In the genomic region with DNA sequence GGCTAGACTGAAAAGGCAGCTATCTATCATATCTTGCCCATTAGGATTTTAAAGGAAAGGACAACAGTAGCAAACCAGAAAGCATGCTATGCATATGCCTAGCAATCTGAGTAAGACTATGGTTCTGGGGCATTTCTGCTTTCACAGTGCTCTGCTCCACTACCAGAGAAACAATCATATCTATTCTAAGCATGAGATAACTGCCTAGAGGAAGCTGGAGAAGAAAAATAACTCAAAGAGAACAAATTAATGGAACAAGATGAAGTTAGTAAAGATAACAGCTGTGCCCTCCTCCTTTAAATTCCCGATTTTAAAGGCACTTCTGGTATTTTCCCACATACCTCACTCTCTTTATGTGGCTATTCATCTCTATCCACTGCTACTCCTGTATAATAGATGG, we compare ENCODE assay signal across 1 mouse cellular context.
TF ChIP-seq lines count a peak whose summit lies in the region.

No protein-coding gene starts in this region.

TF ChIP-seq in MEL, 35 proteins besides CTCF, POLR2A, EP300 and RAD21:
- TF ChIP-seq BHLHE40 (IDR thresholded peaks at IDR 0.05; ENCODE audit: borderline replicate concordance, low read depth, low read length), result 0 out of 2 replicates have a peak, but pooled peaks have one; percentile 30
- peak; percentile 74 for TF ChIP-seq RCOR1 (IDR thresholded peaks at IDR 0.05; ENCODE audit: low read depth, low read length)
- no peak for TF ChIP-seq E2F4 (IDR thresholded peaks at IDR 0.05; ENCODE audit: borderline replicate concordance, low read depth, low read length)
- peak; percentile 87 for TF ChIP-seq GATA1 (IDR thresholded peaks at IDR 0.05; ENCODE audit: low read depth, low read length)
